Mouse (Mus musculus) E14TG2a.4 (cell line): ENCODE measurements around the gene Slc15a4.

Experiments used
- CTCF ChIP-seq: conservative IDR thresholded peaks from 2 replicates; pipeline ENCODE4 v1.5.1; 2014; ENCODE audit warnings: low read length
- NANOG ChIP-seq: IDR thresholded peaks from 2 replicates; pipeline ENCODE4 v1.6.1; 2014; ENCODE audit warnings: borderline replicate concordance, low read length, mixed read lengths
- POU5F1 ChIP-seq: IDR thresholded peaks from 2 replicates; pipeline ENCODE4 v1.6.1; 2014; ENCODE audit warnings: low read length, borderline replicate concordance

- no peak for TF ChIP-seq CTCF
- TF ChIP-seq POU5F1 = no peak
- no peak for TF ChIP-seq NANOG
Measured at GRCm38 (mm10) chr5:127621108-127621507, 11.6 kb downstream of the Slc15a4 start.
